Mouse (Mus musculus): ENCODE results near the gene Adk. TPM values are rescaled to one million over a fixed set of nuclear protein-coding genes. Genes with fewer than 3 reads are reported as not detected.
"Not testable (repeated sequence)": the region's sequence is repeated elsewhere in the genome, so short reads cannot be mapped to it uniquely, and the experiment has no call there.

The Adk gene
- polyA plus RNA-seq, 1 experiment from 2014 or later: 135 TPM

DNA sequence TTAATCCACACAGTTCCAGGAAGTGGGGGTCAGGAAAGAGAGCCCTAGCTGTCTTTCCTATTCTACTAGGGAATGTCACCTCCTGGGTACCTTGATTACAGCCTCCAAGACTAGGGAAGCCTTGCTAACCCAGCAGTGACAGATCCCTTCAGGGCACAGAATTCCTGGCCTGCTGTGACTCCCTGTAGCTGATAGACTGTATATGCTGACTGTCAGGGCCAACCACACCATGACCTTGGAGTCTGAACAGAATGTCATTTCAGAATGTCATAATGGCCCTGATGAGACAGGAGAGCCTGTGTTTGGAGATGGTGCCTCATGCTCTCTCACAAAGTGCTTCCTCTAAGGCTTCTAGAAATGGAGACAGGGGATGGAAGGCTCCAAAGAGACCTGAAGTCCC is 404.2 kb downstream of the Adk start:
- Histone ChIP-seq H3K36me3 (no peaks in the 10 kb centered on the region), H3K4me2 (replicated peaks) (no peak overlapping the region), H3K27ac (no peak overlapping the region), H3K4me3 (no peak overlapping the region), H3K4me1 (no peaks in the 10 kb centered on the region), H3K9ac (no peak overlapping the region), H3K9me3 (no peaks in the 10 kb centered on the region), H3K27me3 (no peaks in the 10 kb centered on the region)
- ATAC-seq (ENCODE audit: insufficient number of reproducible peaks, insufficient read depth, low FRiP score, low TSS enrichment): no peak

DNA sequence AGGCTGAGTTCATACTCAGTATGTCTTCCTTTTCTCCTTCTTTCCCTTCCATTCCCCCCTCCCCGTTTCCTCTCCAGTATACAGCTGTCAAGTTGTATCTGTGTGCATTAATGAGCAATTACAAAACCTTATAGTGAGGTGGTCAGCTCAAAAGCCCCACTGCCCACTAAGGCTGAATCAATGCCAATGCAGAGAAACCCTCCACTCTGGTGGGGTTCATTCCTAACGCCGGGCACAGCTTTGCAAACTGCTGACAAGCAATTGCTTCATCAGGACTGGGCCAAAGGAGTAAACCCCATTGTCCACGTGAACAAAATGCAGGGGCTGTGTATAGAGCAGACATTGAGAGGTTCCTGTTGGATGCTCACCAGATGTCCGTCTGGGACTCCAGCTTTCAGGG is 405.5 kb downstream of the Adk start:
- H3K9ac ChIP-seq: no peak overlapping the region
- H3K27ac ChIP-seq: no peak overlapping the region
- no peaks in the 10 kb centered on the region for H3K4me1 ChIP-seq
- WGBS: 87% methylated on average over 5 of the region's 5 CpGs
- H3K27me3 ChIP-seq: no peaks in the 10 kb centered on the region
- no peak overlapping the region for H3K4me2 ChIP-seq (replicated peaks)
- H3K9me3 ChIP-seq: no peaks in the 10 kb centered on the region
- no peaks in the 10 kb centered on the region for H3K36me3 ChIP-seq
- ATAC-seq (ENCODE audit: insufficient number of reproducible peaks, insufficient read depth, low FRiP score, low TSS enrichment): no peak
- no peak overlapping the region for H3K4me3 ChIP-seq

DNA sequence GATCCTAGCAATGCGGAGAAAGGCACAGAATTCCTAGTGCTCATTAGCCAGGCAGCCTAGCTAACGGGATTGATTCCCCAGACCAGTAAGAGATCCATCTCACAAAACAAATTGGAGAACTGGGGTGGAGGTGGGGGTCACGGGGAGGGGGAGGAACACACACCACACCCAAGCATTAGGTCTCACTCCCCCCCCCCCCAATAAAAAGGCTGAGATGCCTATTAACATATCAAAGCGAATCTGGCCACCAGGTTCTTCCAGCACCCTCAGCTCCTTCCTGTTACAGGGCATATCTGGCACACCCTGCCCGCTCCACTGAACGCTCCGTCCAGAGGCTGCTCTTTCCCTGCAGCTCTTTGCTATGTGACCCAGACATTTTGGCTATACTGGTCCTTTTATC is 406.3 kb downstream of the Adk start:
- H3K27ac ChIP-seq: no peak overlapping the region
- H3K4me1 ChIP-seq: no peaks in the 10 kb centered on the region
- no peak overlapping the region for H3K9ac ChIP-seq
- no peak overlapping the region for H3K4me2 ChIP-seq (replicated peaks)
- ATAC-seq (ENCODE audit: insufficient number of reproducible peaks, insufficient read depth, low FRiP score, low TSS enrichment): no peak
- no peaks in the 10 kb centered on the region for H3K27me3 ChIP-seq
- WGBS: 78% methylated on average over 7 of the region's 7 CpGs
- H3K36me3 ChIP-seq: no peaks in the 10 kb centered on the region
- H3K9me3 ChIP-seq: no peaks in the 10 kb centered on the region
- H3K4me3 ChIP-seq: no peak overlapping the region

DNA sequence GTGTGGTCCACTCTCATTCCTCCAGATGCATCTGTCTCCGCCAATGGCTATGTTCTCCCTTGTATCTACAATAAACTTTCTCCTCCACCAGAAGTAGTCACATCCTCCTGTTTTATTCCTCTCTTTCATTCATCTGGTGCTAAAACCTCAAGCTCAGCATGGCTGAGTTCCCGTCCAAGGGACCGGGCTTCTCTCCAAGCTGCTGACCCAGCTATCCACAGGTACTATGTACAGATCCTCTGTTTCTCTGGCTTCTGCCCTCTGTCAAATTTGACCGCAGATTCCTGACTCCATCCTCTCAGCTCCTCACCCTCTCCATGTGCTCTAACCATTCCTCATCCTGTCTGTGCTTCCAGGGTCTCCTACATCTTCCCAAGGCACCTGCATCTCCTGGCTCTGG is 406.8 kb downstream of the Adk start:
- no peaks in the 10 kb centered on the region for H3K27me3 ChIP-seq
- WGBS: 90% methylated on average over 4 of the region's 4 CpGs
- H3K4me1 ChIP-seq: no peaks in the 10 kb centered on the region
- no peak for ATAC-seq (ENCODE audit: insufficient number of reproducible peaks, insufficient read depth, low FRiP score, low TSS enrichment)
- no peak overlapping the region for H3K4me2 ChIP-seq (replicated peaks)
- no peak overlapping the region for H3K4me3 ChIP-seq
- H3K9me3 ChIP-seq: no peaks in the 10 kb centered on the region
- H3K36me3 ChIP-seq: no peaks in the 10 kb centered on the region
- H3K9ac ChIP-seq: no peak overlapping the region
- H3K27ac ChIP-seq: no peak overlapping the region

DNA sequence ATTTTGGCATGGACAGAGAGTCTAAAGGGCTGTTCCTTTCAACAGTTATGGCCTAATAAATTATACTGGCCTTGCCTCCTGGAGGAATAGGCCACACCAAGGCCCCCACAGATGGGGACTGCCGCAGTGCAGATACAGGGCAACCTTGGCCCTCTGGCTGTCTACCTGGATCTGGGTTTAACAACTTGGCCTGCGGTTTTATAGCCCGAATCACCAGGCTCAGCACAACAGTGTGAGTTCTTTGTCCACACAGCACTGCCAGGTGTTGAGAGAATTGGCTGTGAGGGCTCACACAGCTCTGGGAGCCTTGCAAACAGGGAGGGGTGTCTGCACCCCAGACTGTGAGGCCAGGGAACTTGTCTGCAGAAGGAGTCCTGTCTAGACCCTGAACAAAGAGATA is 410.0 kb downstream of the Adk start:
- Histone ChIP-seq H3K4me1 (no peaks in the 10 kb centered on the region), H3K9ac (no peak overlapping the region), H3K4me3 (no peak overlapping the region), H3K9me3 (no peaks in the 10 kb centered on the region), H3K4me2 (replicated peaks) (no peak overlapping the region), H3K27ac (no peak overlapping the region), H3K36me3 (no peaks in the 10 kb centered on the region), H3K27me3 (no peaks in the 10 kb centered on the region)
- 97% methylated on average over 3 of the region's 3 CpGs for whole genome bisulfite sequencing
- ATAC-seq (ENCODE audit: insufficient number of reproducible peaks, insufficient read depth, low FRiP score, low TSS enrichment): no peak

DNA sequence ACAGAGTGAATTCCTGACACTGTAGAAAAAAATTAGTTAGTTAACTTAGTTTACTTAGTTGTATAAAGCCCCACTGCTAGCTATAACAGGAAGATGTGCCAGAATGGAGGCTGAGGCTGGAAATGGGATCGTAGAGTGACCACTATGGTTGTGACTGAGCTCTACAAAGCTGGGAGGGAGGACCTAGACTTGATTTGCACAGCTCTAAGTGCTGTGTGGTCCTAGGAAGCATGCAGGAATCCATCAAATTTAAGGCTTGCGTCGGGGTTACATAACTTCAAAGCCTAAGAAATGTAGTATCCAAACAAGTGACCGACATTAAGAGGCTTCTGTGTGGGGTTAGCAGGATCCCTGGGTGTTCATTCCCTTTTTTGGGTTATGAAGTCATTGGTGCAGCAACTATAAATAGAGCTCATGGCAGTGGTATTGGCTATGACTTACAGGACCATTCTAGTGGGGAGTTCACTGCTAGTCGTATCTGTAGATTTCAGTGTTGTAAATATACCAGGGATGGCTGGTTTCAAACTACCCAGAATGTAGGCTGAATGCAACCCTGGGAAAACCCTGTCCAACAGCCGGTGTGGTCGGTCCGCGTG is 410.8 kb downstream of the Adk start:
- Histone ChIP-seq H3K9ac (no peak overlapping the region), H3K4me2 (replicated peaks) (no peak overlapping the region), H3K36me3 (no peaks in the 10 kb centered on the region), H3K27me3 (no peaks in the 10 kb centered on the region), H3K4me3 (no peak overlapping the region), H3K4me1 (no peaks in the 10 kb centered on the region), H3K27ac (no peak overlapping the region), H3K9me3 (no peaks in the 10 kb centered on the region)
- ATAC-seq (ENCODE audit: insufficient number of reproducible peaks, insufficient read depth, low FRiP score, low TSS enrichment): no peak
- WGBS: 94% methylated on average over 9 of the region's 9 CpGs

DNA sequence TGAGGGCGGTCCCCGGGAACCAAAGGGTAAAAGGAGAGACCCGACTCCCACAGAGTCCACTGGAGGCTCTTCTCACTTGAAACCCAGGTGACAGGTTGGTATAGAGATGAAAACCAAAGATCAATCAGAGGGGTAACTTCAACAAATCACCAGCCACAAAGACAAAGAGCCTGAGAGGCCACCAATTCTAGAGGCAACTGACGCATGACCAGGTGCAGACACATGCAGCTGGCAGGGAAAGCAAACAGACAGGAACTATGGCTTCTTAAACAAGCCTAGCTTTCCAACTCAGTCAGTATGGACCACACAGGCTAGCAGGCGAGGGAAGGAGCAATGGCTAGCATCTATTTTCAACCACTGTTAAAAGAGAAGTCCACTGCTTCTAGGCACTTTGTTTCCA is 418.0 kb downstream of the Adk start:
- 86% methylated on average over 5 of the region's 5 CpGs for WGBS

DNA sequence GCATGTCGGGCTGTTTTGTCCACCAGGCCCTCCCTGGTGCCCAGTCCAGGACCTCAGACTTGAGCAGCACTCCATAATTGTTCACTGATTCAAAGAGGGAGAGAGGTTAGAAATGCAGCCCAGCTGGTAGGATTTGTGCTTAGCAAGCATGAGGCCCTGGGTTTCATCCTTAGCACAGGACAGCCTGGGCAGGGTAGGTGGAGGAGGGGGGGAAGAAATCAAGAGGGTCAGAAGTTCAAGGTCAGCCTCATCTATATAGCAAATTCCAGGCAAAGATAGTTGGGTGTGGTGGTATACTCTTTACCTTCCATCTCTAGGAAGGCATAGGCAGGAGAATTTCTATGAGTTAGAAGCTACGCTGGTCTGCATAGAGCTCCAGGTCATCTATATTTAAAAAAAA is 419.6 kb downstream of the Adk start:
- no peaks in the 10 kb centered on the region for H3K36me3 ChIP-seq
- no peak for ATAC-seq (ENCODE audit: insufficient number of reproducible peaks, insufficient read depth, low FRiP score, low TSS enrichment)
- peaks cover 3% of the 10 kb centered on the region; the same call in 1 of the 2 replicates for H3K4me1 ChIP-seq
- no peak overlapping the region for H3K27ac ChIP-seq
- H3K9ac ChIP-seq: no peak overlapping the region
- no peaks in the 10 kb centered on the region for H3K27me3 ChIP-seq
- H3K4me3 ChIP-seq: no peak overlapping the region
- 93% methylated on average over 2 of the region's 2 CpGs for WGBS
- H3K4me2 ChIP-seq (replicated peaks): no peak overlapping the region
- H3K9me3 ChIP-seq: no peaks in the 10 kb centered on the region

More for the DNA sequence above, 418.0 kb downstream of the Adk start:
- Histone ChIP-seq H3K9ac (no peak overlapping the region), H3K4me2 (replicated peaks) (no peak overlapping the region), H3K9me3 (no peaks in the 10 kb centered on the region), H3K36me3 (no peaks in the 10 kb centered on the region), H3K27me3 (no peaks in the 10 kb centered on the region), H3K4me3 (no peak overlapping the region), H3K27ac (no peak overlapping the region), H3K4me1 (no peaks in the 10 kb centered on the region)
- no peak for ATAC-seq (ENCODE audit: insufficient number of reproducible peaks, insufficient read depth, low FRiP score, low TSS enrichment)

DNA sequence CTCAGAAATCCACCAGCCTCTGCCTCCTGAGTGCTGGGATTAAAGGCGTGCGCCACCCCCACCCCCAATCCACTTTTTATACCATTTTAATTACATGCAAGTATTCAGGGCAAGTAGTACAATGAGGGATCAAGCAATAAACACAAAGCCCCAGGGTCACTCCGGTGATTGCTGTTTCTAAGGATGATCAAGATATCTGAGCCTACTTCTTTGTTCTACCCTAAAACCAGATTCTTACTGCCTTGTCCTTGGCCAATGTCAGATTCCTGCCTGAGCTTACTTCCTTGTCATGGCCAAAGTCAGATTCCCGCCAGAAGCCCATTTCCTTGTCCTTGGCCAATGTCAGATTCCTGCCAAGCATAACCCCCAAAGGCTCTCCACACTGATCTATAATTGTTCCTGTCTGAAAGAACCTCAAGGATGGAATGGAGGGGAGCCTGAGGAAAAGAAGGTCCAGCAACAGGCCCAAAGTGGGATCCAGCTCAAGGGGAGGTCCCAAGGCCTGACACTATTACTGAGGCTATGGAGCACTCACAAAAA is 422.3 kb downstream of the Adk start:
- H3K4me2 ChIP-seq (replicated peaks): not testable (repeated sequence)
- WGBS: 90% methylated on average over 4 of the region's 4 CpGs

DNA sequence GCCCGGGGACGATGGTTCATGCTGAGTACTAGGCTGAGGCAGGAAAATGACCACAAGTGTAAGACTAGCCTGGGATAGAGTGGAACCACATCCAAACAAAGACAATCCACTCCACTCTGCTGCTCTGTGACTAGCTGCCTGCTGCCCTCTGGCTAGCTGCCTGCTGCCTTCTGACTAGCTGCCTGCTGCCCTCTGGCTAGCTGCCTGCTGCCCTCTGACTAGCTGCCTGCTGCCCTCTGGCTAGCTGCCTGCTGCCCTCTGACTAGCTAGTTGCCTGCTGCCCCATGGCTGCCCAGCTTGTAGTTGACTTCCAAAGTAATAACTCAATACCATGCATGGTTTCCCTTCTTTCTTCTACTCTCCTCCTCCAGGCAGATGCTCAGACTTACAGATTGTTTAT is 424.8 kb downstream of the Adk start:
- Histone ChIP-seq H3K27ac (no peak overlapping the region), H3K4me1 (peaks cover 3% of the 10 kb centered on the region; the same call in 1 of the 2 replicates), H3K4me3 (no peak overlapping the region), H3K9ac (no peak overlapping the region), H3K27me3 (no peaks in the 10 kb centered on the region), H3K36me3 (no peaks in the 10 kb centered on the region), H3K4me2 (replicated peaks) (no peak overlapping the region), H3K9me3 (no peaks in the 10 kb centered on the region)
- 90% methylated on average over 2 of the region's 2 CpGs for whole genome bisulfite sequencing
- ATAC-seq (ENCODE audit: insufficient number of reproducible peaks, insufficient read depth, low FRiP score, low TSS enrichment): no peak

More for the DNA sequence above, 422.3 kb downstream of the Adk start:
- not testable (repeated sequence) for H3K9me3 ChIP-seq; ATAC-seq (ENCODE audit: insufficient number of reproducible peaks, insufficient read depth, low FRiP score, low TSS enrichment); H3K9ac ChIP-seq; H3K4me1 ChIP-seq; H3K4me3 ChIP-seq; H3K27me3 ChIP-seq; H3K27ac ChIP-seq; H3K36me3 ChIP-seq

DNA sequence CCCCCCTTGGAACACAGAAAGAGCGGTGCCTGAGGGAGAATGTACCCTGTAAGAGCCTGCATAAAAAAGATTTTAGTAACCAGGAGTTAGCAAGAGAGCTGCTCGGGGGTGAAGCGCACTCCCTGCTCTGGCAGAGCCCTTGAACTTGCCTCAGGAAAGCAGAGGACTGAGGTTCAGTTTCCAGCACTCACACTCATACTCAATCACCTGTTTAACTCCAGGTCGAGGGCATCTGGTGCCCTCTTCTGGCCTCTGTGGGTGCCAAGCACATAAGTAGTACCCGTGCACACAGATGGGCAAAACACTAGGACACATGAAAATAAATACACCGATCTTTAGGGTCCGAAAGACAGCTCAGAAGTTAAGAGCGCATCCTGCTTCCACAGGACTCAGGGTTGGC is 427.2 kb downstream of the Adk start:
- H3K27me3 ChIP-seq: no peaks in the 10 kb centered on the region
- 92% methylated on average over 8 of the region's 8 CpGs for WGBS
- no peak overlapping the region for H3K9ac ChIP-seq
- ATAC-seq (ENCODE audit: insufficient number of reproducible peaks, insufficient read depth, low FRiP score, low TSS enrichment): no peak
- no peaks in the 10 kb centered on the region for H3K36me3 ChIP-seq
- no peaks in the 10 kb centered on the region for H3K9me3 ChIP-seq
- peaks cover 3% of the 10 kb centered on the region; the same call in 1 of the 2 replicates for H3K4me1 ChIP-seq
- no peak overlapping the region for H3K27ac ChIP-seq
- H3K4me3 ChIP-seq: no peak overlapping the region
- no peak overlapping the region for H3K4me2 ChIP-seq (replicated peaks)

DNA sequence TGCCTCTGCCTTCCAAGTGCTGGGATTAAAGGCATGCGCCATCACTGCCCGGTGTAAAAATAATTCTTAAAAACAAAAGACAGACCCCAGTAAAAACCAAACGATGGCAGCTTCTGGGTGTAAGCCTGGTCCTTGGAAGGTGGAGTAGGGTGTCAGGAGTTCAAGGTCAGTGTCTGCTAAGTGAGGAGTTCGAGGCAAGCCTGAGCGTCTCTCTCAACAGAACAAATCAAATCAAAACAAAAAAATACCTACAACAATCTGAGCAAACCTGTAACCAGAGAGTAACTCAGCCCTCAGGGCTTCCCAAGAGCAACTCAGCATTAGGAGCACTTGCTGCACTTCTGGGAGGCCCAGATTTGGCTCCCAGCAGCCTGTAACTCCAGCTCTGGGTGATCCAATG is 427.8 kb downstream of the Adk start:
- Histone ChIP-seq H3K9ac (no peak overlapping the region), H3K36me3 (no peaks in the 10 kb centered on the region), H3K27ac (no peak overlapping the region), H3K4me3 (no peak overlapping the region), H3K4me1 (peaks cover 3% of the 10 kb centered on the region; the same call in 1 of the 2 replicates), H3K4me2 (replicated peaks) (no peak overlapping the region), H3K9me3 (no peaks in the 10 kb centered on the region), H3K27me3 (no peaks in the 10 kb centered on the region)
- 92% methylated on average over 5 of the region's 5 CpGs for WGBS
- no peak for ATAC-seq (ENCODE audit: insufficient number of reproducible peaks, insufficient read depth, low FRiP score, low TSS enrichment)
